Mouse (Mus musculus) ovary, adult 10 weeks (tissue): Measurements from ENCODE around the gene Srd5a3. TPM values are rescaled to one million over a fixed set of nuclear protein-coding genes. Genes with fewer than 3 reads are reported as not detected.

Experiments used
- polyA plus RNA-seq: library from polyadenylated mRNA; stranded (reverse); fragments of 350-450 nt; fragmentation: Illumina TruSeq; extraction: RNeasy Lipid Tissue Mini Kit (QIAGEN cat#74804); gene quantifications from one replicate; pipeline ENCODE4 v1.2.3, GENCODE M21; 2014

Srd5a3 gene
- 36.3 TPM for polyA plus RNA-seq

DNA sequence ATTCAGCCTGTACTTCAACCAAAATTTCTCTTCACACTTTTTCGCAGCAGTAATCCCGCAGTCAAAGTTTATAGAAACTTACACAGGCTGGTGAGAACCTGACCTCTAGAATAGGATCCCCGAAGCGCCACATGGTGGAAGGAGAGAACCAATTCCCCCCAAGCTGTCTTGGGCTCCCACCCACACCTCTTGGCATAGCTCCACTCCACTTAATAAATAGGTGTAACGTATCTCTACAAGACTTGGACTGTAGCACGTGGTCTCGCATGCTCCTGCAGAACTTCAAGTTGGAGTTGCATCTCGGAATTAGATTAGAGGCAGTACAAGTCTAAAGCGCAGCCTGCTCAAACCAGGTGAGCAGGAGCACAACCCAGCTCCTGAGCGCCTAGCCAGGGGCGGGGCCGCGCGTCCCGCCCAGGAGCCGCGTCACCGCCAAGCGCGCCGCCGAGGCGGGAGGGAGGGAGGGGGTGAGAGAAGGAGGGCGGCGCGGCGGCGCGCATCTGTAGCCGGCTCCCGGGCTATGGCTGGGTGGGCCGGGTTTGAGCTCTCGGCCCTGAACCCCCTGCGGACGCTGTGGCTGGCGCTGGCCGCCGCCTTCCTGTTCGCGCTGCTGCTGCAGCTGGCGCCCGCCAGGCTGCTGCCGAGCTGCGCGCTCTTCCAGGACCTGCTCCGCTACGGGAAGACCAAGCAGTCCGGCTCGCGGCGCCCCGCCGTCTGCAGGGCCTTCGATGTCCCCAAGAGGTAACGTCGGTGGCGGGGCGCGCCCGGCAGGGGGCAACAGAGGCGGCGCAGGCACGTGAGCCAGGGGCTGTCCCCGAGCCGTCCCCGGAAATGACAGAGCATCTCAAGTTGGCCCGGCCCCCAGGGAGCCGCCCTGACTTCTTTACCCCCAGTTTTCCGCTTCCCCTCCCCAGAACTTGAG is at the start of gene Srd5a3:
Srd5a3 (plus strand) TSS at position 464 of the 922 bp plus-strand sequence.

DNA sequence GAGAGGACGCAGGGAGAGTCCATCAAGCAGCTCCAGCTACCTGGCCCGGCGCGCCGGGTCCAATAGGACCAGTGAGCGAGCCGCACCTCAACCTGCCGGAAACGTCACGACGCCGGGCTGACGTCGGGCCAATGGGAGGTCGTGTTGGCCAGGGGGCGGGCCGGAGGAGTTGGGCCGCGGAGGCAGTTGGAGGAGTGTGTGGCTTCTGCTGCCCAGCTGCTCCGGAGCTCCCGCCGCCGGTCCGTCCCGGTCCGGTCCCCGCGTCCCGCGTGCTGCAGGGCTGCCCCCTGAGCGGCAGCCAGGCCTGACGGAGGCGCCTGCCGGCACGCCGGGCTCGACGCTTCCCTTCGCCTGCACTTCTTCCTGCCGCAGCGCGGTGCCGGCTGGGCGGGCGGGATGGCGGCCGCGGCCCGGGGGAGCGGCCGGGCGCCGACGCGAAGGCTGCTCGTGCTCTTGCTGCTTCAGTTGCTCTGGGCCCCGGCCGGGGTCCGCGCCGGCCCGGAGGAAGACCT is 43.7 kb downstream of the Srd5a3 start, which contains the start of gene Tmem165:
Tmem165 (plus strand) TSS at position 131 of the 512 bp plus-strand sequence.

Other genes starting within 250 kb of the Srd5a3 start
- gene Kdr, start 161.8 kb upstream of the Srd5a3 start, polyA plus RNA-seq, result 33.7 TPM
- 202 TPM for gene Tmem165, start 43.6 kb downstream of the Srd5a3 start, polyA plus RNA-seq
- gene Clock, start 164.5 kb downstream of the Srd5a3 start, polyA plus RNA-seq, result 93.9 TPM
- not detected for gene Pdcl2, start 190.9 kb downstream of the Srd5a3 start, polyA plus RNA-seq
- gene Nmu, start 223.5 kb downstream of the Srd5a3 start, polyA plus RNA-seq, result not detected